Mouse (Mus musculus): ENCODE measurements at regions not wholly inside any gene's neighbourhood (a gene's known extent, or its start where the extent isn't known, plus 50 kb on each side); places are given as distances from the start of the nearest gene placed in this dataset.

DNA sequence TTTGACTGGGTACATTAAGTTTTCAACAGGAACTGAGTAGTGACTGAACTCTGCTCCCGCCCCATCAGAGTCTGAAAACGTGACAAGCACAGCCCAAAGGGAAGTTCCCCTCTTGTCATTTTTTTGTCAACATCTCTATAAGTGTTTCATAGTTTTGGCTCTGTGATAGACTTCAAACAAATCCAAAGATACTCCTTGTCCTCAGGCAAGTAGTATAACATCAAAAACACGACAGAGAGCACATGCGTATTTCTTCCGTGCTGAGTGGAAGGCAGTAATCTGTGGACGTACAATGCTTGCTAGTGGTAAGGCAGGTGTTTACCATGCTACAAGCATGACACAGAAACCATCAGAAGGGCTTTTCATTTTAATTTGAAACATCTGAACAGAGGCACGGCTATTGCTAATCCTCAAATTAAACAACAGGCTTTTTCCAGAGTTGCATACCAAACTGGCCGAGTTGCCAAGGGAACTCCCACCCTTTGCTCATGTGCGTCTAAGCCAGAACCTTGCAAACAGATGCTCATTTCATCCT, 101.7 kb upstream of the Tnfaip3 start:
- TF ChIP-seq EP300 (IDR thresholded peaks at IDR 0.05): no peak
- TF ChIP-seq CTCF (IDR thresholded peaks at IDR 0.05): no peak

Data from lung, postnatal 0 days (tissue).